Mouse (Mus musculus) embryonic facial prominence, embryonic 11.5 days (tissue): ENCODE data around the gene Hoxd4. TPM values are rescaled to one million over a fixed set of nuclear protein-coding genes. Genes with fewer than 3 reads are reported as not detected.

Experiments
- ATAC-seq: fragments of 200-750 bp; cut with Nextera tagmentation; replicated peaks from 2 replicates; pipeline ENCODE4 v1.8.0; 2017; ENCODE audit warnings: low read depth; ENCODE audit not compliant: insufficient number of reproducible peaks, low FRiP score, low TSS enrichment
- DNase-seq: peaks from one replicate; pipeline ENCODE4 v3.0.0-alpha.2; 2015; ENCODE audit warnings: low spot score
- H3K27ac ChIP-seq: fragments of 300-500 bp; sonication (generic); replicated peaks from 2 replicates; pipeline ENCODE4 v1.5.1; 2014; ENCODE audit warnings: mild to moderate bottlenecking, low read depth, low read length, control low read depth
- H3K27me3 ChIP-seq: fragments of 300-500 bp; sonication (generic); 2 replicates; pipeline ENCODE4 v1.6.1; 2014; ENCODE audit warnings: mild to moderate bottlenecking, low read length, moderate library complexity, mixed read lengths; ENCODE audit not compliant: control insufficient read depth, insufficient read depth
- H3K36me3 ChIP-seq: fragments of 300-500 bp; sonication (generic); replicated peaks from 2 replicates; pipeline ENCODE4 v1.6.1; 2014; ENCODE audit warnings: low read depth, mild to moderate bottlenecking, low read length, moderate library complexity, mixed read lengths; ENCODE audit not compliant: control insufficient read depth, insufficient read depth
- H3K4me1 ChIP-seq: fragments of 300-500 bp; sonication (generic); 2 replicates; pipeline ENCODE4 v1.6.1; 2014; ENCODE audit warnings: low read length, mixed read lengths; ENCODE audit not compliant: control insufficient read depth, insufficient read depth
- H3K4me2 ChIP-seq: fragments of 300-500 bp; sonication (generic); 2 replicates; pipeline ENCODE4 v1.6.1; 2014; ENCODE audit warnings: low read depth, mild to moderate bottlenecking, control low read depth, low read length, moderate library complexity
- H3K4me3 ChIP-seq: fragments of 300-500 bp; sonication (generic); 2 replicates; pipeline ENCODE4 v1.5.1; 2014; ENCODE audit warnings: low read depth, low read length, control low read depth
- H3K9ac ChIP-seq: fragments of 300-500 bp; sonication (generic); replicated peaks from 2 replicates; pipeline ENCODE4 v1.6.1; 2014; ENCODE audit warnings: mild to moderate bottlenecking, control low read depth, low read length
- H3K9me3 ChIP-seq: fragments of 300-500 bp; sonication (generic); replicated peaks from 2 replicates; pipeline ENCODE4 v1.6.1; 2016; ENCODE audit warnings: mild to moderate bottlenecking, low read length, inconsistent platforms, mixed read lengths; ENCODE audit not compliant: control insufficient read depth
- WGBS: fragments of 180-500 bp; shearing (Covaris S2); extraction: QIAGEN DNeasy Blood & Tissue Kit; methylation state at CpG from one replicate; pipeline ENCODE4 v1.1.7; 2014; 5-methylcytosine and 5-hydroxymethylcytosine counted together
- polyA plus RNA-seq: library from polyadenylated mRNA; unstranded; fragments of >200 nt; fragmentation: Nextera tagmentation; extraction: Ambion mirVana; gene quantifications from 2 replicates; pipeline ENCODE4 v1.2.1, GENCODE M21; 2014

Hoxd4 gene
- polyA plus RNA-seq, 1 experiment from 2014 or later: 0.18 TPM

GRCm38 (mm10) chr2:74760146-74760545, 48.4 kb downstream of the Hoxd4 start:
- ATAC-seq (no peak), DNase-seq (no peak)
- Histone ChIP-seq H3K4me2 (no peak overlapping the region), H3K4me3 (no peak overlapping the region), H3K9ac (no peak overlapping the region), H3K27me3 (peaks cover 52% of the 10 kb centered on the region), H3K4me1 (peaks cover 5% of the 10 kb centered on the region), H3K9me3 (no peaks in the 10 kb centered on the region), H3K27ac (no peak overlapping the region), H3K36me3 (no peaks in the 10 kb centered on the region)
- 0% methylated on average over 1 of the region's 1 CpGs for WGBS

- Histone ChIP-seq H3K4me2 (no peak overlapping the region), H3K9ac (no peak overlapping the region), H3K4me3 (no peak overlapping the region), H3K9me3 (no peaks in the 10 kb centered on the region), H3K27me3 (peaks cover 53% of the 10 kb centered on the region), H3K27ac (no peak overlapping the region), H3K36me3 (no peaks in the 10 kb centered on the region), H3K4me1 (peaks cover 5% of the 10 kb centered on the region)
- ATAC-seq (no peak), DNase-seq (no peak)
- WGBS: 4% methylated on average over 13 of the region's 13 CpGs
Observed at GRCm38 (mm10) chr2:74761941-74762340, 50.2 kb downstream of the Hoxd4 start.

GRCm38 (mm10) chr2:74762522-74763244, 51.0 kb downstream of the Hoxd4 start, which contains the start of gene Hoxd1:
Gene Hoxd1 (plus strand): TSS chr2:74762980.
- peak; percentile 72 for DNase-seq
- Histone ChIP-seq H3K36me3 (no peaks in the 10 kb centered on the region), H3K4me1 (peaks cover 5% of the 10 kb centered on the region), H3K4me2 (peak within 1 kb of the TSS; percentile 88), H3K9ac (peak within 1 kb of the TSS; percentile 25), H3K27me3 (peaks cover 57% of the 10 kb centered on the region), H3K9me3 (no peaks in the 10 kb centered on the region), H3K27ac (no peak within 1 kb of the TSS), H3K4me3 (peak within 1 kb of the TSS; percentile 43)
- WGBS: 1% methylated on average over 58 of the region's 61 CpGs
- peak; percentile 48; the same call in 1 of the 2 replicates for ATAC-seq

- DNase-seq (no peak), ATAC-seq (no peak)
- Histone ChIP-seq H3K4me1 (peaks cover 5% of the 10 kb centered on the region), H3K36me3 (no peaks in the 10 kb centered on the region), H3K27me3 (peaks cover 57% of the 10 kb centered on the region), H3K9ac (peak overlapping the region; percentile 25), H3K4me2 (peak overlapping the region; percentile 88), H3K27ac (no peak overlapping the region), H3K4me3 (peak overlapping the region; percentile 43), H3K9me3 (no peaks in the 10 kb centered on the region)
- under 1% methylated on average over 40 of the region's 53 CpGs for WGBS
Observed at GRCm38 (mm10) chr2:74763245-74763735, 51.6 kb downstream of the Hoxd4 start.

- 47% methylated on average over 10 of the region's 10 CpGs for WGBS
- DNase-seq (no peak), ATAC-seq (no peak)
- H3K4me2 ChIP-seq: no peak overlapping the region
- H3K4me1 ChIP-seq: peaks cover 5% of the 10 kb centered on the region
- H3K36me3 ChIP-seq: no peaks in the 10 kb centered on the region
- no peaks in the 10 kb centered on the region for H3K9me3 ChIP-seq
- no peak overlapping the region for H3K4me3 ChIP-seq
- H3K9ac ChIP-seq: no peak overlapping the region
- no peak overlapping the region for H3K27ac ChIP-seq
- peaks cover 53% of the 10 kb centered on the region for H3K27me3 ChIP-seq
Observed at GRCm38 (mm10) chr2:74763976-74764375, 52.2 kb downstream of the Hoxd4 start.

- Histone ChIP-seq H3K27me3 (no peaks in the 10 kb centered on the region; the same call in 1 of the 2 replicates), H3K9me3 (no peaks in the 10 kb centered on the region), H3K4me1 (no peaks in the 10 kb centered on the region), H3K4me3 (no peak overlapping the region), H3K27ac (no peak overlapping the region), H3K9ac (no peak overlapping the region), H3K4me2 (no peak overlapping the region), H3K36me3 (no peaks in the 10 kb centered on the region)
- ATAC-seq (no peak), DNase-seq (no peak)
- WGBS: 86% methylated on average over 2 of the region's 2 CpGs
Observed at GRCm38 (mm10) chr2:74774359-74774758, 62.6 kb downstream of the Hoxd4 start.

GRCm38 (mm10) chr2:74777536-74778275, 66.0 kb downstream of the Hoxd4 start:
- Histone ChIP-seq H3K36me3 (no peaks in the 10 kb centered on the region), H3K27ac (no peak overlapping the region), H3K9ac (no peak overlapping the region), H3K9me3 (no peaks in the 10 kb centered on the region), H3K4me3 (no peak overlapping the region), H3K4me1 (no peaks in the 10 kb centered on the region), H3K27me3 (no peaks in the 10 kb centered on the region), H3K4me2 (no peak overlapping the region)
- no peak for ATAC-seq
- WGBS: 67% methylated on average over 13 of the region's 13 CpGs
- no peak for DNase-seq
